Mouse (Mus musculus) olfactory bulb, adult 2 months (tissue): ENCODE results near the gene Nktr.
A peak's percentile ranks its signal among the peaks of the same experiment; 100 is the strongest.

Experiments used
- CTCF ChIP-seq: fragments of 200-500 bp; IDR thresholded peaks from 2 replicates; pipeline ENCODE4 v1.5.1; 2012; ENCODE audit warnings: low read depth, mild to moderate bottlenecking, low read length, moderate library complexity; ENCODE audit not compliant: insufficient read depth
- POLR2A ChIP-seq: fragments of 200-500 bp; IDR thresholded peaks from 2 replicates; pipeline ENCODE4 v1.6.1; 2012; ENCODE audit warnings: mild to moderate bottlenecking, low read depth, low read length, moderate library complexity; ENCODE audit not compliant: insufficient read depth

- TF ChIP-seq CTCF (no peak), POLR2A (0 out of 2 replicates have a peak, but pooled peaks have one; percentile 4)
Observed at GRCm38 (mm10) chr9:121710584-121710975, 8.4 kb upstream of the Nktr start.
